Mouse (Mus musculus): ENCODE measurements around the gene Btg2. TPM values are rescaled to one million over a fixed set of nuclear protein-coding genes. Genes with fewer than 3 reads are reported as not detected.

Gene Btg2
- total RNA-seq, 2 experiments from 2014 or later, result 31.1 to 32.0 TPM

- peak in 1 of 2 experiments; percentile 76 for DNase-seq
These were observed 692 bp downstream of the Btg2 start for GRCm38 (mm10) chr1:134078061-134078795.

GRCm38 (mm10) chr1:134077389-134078060 lies 1.4 kb downstream of the Btg2 start:
- peak; percentile 61 to 73 for DNase-seq

GRCm38 (mm10) chr1:134076789-134077188 lies 2.1 kb downstream of the Btg2 start:
- peak in 1 of 2 experiments; percentile 32 for DNase-seq

- DNase-seq, result peak in 1 of 2 experiments; percentile 23
These were observed 3.4 kb downstream of the Btg2 start for GRCm38 (mm10) chr1:134075532-134075931.

- DNase-seq, result peak in 1 of 2 experiments; percentile 40
These were observed 4.3 kb downstream of the Btg2 start for GRCm38 (mm10) chr1:134074606-134075005.

GRCm38 (mm10) chr1:134074184-134074583 lies 4.7 kb downstream of the Btg2 start:
- DNase-seq, result no peak

GRCm38 (mm10) chr1:134073658-134074057 lies 5.3 kb downstream of the Btg2 start:
- DNase-seq, result no peak

GRCm38 (mm10) chr1:134073061-134073564 lies 5.8 kb downstream of the Btg2 start:
- DNase-seq, result no peak

- DNase-seq, result no peak
These were observed 7.4 kb downstream of the Btg2 start for GRCm38 (mm10) chr1:134071411-134072018.

- no peak for DNase-seq
These were observed 8.7 kb downstream of the Btg2 start for GRCm38 (mm10) chr1:134070099-134070669.

- peak; percentile 32 to 70 for DNase-seq
These were observed 11.7 kb downstream of the Btg2 start for GRCm38 (mm10) chr1:134067143-134067619.

GRCm38 (mm10) chr1:134066554-134066953 lies 12.4 kb downstream of the Btg2 start:
- DNase-seq, result no peak

- peak; percentile 65 to 85 for DNase-seq
These were observed 13.6 kb downstream of the Btg2 start for GRCm38 (mm10) chr1:134065241-134065809.

GRCm38 (mm10) chr1:134064296-134064831 lies 14.6 kb downstream of the Btg2 start:
- no peak for DNase-seq

GRCm38 (mm10) chr1:134063773-134064125 lies 15.2 kb downstream of the Btg2 start:
- peak; percentile 74 to 82 for DNase-seq

- DNase-seq, result peak; percentile 79 to 82
These were observed 15.7 kb downstream of the Btg2 start for GRCm38 (mm10) chr1:134063086-134063772.

GRCm38 (mm10) chr1:134062411-134063085 lies 16.4 kb downstream of the Btg2 start:
- no peak for DNase-seq

GRCm38 (mm10) chr1:134061915-134062314 lies 17.0 kb downstream of the Btg2 start:
- DNase-seq, result no peak

- DNase-seq, result peak; percentile 94 to 98
These were observed 17.9 kb downstream of the Btg2 start for GRCm38 (mm10) chr1:134060849-134061569.

Measured in heart, adult 18-20 months (tissue).